Mouse (Mus musculus) thymus, postnatal 4 days (tissue): Measurements from ENCODE around the gene Ccdc33.

Source experiments
- DNase-seq: peaks from one replicate; pipeline ENCODE4 v3.0.0; 2021

The Ccdc33 gene

DNA sequence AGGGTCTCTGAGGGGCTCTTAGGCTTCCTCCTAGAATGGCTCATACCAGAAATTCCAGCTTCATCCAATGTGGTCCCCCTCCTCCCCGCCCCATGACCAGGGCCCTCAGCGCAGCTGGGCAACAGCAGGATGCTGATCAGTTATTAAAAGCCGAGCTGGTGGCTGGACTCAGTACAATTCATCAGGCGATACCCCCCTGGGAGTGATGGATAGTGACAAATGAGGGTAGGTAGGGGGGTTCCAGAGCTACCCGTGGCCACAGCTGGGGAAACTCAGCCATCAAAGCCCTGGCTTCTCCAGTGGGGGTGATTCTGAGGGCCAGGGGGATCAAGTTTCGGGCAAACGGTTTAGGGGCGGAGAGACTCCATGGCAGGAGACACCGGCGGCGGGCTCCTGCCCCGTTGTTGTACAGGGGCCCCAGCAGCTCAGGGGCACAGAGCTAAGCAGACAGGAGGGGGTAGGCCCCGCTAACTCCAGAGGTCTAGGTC, 10.3 kb upstream of the Ccdc33 start:
- no peak for DNase-seq

DNA sequence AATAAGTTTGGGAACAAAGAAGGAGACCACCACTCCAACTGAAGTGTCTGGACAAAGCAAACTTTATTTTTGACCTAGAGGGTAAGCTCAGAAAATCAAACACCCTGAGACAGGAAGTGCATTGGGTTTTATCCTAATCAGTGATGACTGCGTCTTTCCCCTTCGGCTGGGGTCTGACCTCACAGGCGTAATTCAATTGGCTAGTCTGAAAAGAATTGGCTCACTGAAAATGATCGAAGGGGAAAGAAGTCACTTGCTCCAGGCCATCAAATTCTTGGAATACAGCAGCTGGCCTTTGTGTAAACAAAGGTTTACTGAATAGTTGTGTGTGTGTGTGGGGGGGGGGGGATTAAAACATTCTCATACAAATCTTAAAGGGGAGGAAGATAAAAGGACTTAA, 7.2 kb upstream of the Ccdc33 start:
- DNase-seq, result no peak

DNA sequence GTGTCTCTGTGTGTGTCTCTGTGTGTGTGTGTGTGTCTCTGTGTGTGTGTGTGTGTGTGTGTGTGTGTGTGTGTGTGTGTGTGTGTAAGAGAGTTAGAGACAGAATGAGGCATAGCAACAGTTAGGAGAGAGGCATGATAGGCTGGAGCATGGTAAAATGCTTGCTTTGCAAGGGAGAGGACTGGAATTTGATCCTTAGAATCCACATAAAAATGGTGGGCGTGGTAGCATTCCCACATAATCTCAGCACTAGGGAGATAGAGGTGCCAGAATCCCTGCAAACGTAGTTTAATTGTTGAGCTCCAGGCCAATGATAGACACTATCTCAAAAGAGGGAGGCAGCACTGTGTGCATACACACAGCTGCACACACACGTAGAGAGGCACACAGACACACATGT, 6.5 kb upstream of the Ccdc33 start:
- DNase-seq, result no peak

DNA sequence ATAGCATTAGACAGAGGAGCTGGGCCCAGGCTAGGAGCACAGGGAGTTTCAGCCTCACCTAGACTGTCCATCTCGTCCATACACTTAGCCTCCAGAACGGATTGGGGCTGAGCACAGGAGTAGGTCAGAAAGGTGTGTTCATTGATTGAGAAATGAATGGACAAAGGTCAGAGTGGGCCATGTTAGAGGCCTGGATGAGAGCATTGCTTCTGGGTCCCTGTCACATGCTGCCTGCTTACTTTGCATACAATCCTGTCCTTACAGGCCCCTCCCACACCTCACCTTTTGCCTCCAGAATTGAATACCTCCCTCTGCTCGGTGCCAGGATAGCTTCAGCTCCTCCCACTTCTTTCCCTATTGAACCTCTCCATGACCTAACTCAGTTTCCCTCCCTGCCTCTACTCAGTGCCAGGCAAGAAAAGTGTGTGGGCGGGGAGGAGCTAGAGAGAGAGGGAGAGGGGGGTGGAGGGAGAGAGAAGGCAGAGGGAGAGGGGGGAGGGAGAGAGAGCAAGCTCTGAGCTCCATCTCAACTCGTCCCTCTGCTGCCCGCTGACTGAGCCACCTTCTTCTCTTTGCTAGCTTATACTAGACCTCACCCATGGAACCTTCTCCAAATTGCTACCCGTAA, 2.5 kb downstream of the Ccdc33 start:
- DNase-seq, result no peak

DNA sequence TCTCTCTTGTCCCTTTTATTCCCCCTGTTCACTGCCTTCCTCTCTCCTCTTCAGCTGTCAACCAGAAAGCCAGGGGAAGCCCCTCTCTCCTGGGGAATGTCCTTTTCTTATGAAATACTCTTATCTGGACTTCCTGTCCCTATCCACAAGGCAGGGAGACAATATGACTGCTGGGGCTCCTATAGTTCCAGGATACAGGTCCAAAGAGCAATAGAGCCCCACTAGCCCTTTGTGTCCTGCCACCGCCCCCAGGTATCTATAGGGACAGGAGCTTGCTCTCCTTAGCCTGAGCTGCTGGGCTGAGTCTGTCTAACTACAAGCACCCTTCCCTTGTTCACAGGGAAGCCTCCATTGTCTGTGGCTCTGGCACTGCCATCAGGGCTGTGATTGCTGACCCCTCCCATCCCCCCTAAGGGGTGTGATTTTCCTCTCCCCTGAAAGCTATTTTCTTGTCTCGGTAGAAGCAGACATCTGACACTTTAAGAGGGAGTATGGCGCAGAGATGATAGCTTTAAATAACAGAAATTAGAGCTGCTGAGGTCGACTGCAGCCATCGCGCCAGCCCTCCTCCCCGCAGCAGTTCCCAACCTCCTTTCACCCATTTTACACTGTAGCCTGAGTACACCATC, 3.2 kb downstream of the Ccdc33 start:
- DNase-seq, result no peak

DNA sequence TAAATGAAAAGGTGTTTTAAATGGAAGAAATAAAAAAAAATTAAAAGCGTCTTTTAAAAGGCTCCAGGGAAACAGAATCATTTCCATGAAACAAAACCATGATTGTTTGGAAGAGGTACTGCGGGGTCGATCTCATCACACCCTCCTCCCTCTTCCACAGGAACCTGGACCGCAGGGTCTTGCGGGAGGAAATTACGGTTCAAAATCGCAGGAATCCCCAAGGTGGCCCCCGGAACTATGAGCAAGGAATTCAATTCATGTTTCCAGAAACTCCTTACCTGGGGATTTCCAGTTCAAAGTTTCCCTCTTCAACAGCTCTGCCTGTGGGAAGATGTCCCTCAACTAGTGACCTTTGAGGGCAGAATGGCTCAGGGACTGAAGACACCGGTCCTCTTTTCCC, 4.6 kb downstream of the Ccdc33 start:
- no peak for DNase-seq

DNA sequence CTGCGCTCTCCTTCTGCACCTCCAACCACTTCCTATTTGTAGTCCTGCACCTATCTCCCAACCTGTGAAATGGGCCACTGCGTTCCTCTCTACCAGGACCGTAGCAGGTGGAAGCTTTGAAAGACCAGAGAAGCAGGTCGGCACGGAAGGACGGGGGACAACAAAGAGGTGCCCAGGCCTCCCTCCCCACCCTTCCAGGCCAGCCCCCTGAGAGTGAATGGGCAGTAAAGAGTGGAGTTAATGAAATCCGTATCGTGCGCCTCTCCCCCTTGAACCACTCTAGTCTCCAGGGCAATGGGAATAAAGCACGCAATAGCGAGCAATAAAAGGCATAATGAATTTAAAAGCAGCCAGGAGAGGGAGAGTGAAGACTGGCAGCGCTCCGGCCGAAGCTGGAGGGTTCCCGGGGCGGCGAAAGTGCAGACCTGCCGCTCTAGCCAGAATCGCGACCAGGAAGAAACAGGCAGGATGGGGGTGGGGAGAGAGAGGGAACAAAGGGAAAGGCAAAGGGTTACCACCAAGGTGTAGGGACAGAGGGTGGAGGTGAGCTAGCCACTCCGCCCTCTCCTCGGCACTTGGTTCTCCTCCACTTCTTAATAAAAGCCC, 5.2 kb downstream of the Ccdc33 start:
- DNase-seq, result peak; percentile 38

DNA sequence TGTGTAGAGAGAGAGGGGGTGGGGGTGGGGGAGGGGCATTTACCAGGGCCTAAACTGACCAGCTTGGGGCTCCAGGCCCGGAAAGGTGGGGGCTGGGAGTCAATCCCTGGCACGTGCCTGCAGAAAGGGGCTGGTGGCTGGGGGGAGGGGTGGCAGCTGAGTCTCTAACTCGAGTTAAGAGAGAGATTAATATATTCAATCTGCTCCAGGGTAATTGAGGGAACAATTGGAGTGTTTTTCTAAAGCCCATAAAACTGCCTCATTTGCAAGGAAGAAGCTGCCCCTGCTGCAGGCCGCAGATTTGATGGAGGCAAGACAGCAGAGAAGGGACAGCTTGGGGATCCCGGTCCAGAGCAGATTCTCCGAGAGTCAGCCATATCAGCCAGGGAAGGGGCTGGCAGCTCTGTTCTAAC, 5.8 kb downstream of the Ccdc33 start:
- DNase-seq, result peak; percentile 58

DNA sequence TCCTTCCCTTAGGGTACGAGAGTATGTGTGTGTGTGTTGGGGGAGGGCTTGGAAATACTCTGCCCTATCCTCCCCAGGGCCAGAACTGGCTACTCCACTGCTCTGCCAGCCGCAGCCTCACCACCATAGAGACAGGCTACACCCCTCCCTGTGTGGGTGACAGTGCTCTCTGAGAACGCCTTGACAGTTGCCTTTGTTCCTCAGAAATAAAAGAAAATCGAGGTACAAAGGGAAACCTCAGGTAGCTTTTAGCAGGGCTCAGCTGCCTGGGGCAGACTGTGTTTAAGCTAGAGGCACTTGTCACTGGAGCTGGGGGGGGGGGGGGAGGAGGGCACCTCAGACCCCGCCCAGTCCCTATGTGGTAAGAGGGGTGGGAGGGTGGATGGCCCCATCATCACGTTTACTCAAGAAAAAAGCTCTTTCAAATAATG, 6.3 kb downstream of the Ccdc33 start:
- peak; percentile 69 for DNase-seq

DNA sequence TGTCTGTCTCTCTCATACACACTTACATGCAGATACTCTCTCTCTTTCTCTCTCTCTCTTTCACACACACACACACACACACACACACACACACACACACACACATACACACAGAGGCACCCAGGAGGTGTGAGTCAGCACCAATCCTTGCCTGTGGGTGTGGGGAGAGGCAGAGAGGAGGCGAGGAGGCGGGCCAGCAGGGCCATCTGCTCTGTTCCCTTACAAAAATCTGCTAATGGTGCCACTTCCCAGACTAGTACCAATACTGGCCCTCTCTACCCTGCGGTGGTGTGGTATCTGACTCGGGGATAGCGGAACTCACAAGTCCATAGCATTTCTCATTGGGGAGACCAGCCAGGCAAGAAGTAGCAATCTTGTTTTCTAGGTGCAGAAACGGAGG, 7.2 kb downstream of the Ccdc33 start:
- peak; percentile 56 for DNase-seq

DNA sequence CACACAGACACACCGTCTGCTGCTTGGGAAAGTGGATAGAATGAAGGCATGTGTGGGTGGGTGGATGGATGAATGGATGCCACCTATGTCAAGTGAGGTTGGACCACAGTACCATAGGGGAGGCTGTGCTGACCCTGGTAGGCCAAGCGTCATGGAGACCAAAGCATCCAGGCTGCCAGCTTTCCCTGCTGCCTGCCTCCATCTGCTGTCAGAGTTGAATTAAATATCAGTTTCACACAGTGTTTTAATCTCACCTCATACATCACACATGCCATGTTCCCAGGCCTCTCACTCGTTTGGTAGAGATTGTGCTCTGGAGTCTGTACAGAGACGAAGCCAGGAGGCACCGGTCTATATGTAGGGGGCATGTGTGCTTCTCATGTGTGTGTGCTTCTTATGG, 7.8 kb downstream of the Ccdc33 start:
- DNase-seq, result no peak

DNA sequence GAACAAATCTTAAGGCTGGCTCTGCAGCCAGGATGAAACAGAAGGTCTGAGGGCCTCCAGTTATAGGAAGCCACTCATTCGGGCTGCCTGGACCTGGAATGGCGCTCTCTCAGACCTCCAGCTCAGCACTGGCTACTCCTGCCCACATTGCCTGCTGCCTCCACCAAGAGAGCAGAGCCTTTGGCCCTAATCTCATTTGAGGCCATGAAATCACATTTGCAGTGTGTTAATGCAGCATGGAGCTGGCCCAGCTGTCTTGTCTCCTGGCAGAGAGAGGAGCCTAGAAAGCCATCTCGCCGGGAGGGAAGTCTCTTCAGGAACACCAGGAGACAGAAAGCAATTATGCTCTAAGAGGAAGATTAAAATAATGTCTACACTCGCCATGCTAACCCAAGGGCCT, 11.1 kb downstream of the Ccdc33 start:
- DNase-seq, result no peak

DNA sequence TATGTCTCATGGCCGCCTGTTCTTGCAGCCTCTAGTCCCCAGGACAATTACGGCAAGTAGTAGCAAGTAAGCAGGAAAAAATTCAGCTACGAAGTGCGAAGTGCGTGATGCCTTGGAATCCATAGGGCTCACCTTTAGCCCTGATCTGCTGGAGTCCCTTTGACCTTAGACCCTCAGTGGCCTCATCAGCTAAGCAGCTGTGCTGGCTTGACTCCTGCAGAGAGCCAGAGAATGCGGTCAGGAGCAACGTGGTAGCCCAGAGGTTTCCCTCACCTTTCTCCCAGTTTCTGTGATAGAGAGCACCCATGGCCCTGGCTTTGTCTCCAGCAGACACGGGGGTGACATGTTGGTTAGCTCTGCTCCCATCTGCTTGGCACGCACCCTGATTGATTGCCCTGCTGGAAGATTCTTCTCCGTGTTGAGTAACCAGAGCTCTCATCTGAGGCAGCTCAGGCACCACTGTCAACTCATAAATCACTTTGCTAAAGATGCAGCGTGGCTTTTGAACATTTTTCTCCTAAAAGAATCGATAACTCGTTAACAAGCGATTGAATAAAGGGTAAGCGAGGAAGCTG, 12.9 kb downstream of the Ccdc33 start:
- DNase-seq, result no peak

DNA sequence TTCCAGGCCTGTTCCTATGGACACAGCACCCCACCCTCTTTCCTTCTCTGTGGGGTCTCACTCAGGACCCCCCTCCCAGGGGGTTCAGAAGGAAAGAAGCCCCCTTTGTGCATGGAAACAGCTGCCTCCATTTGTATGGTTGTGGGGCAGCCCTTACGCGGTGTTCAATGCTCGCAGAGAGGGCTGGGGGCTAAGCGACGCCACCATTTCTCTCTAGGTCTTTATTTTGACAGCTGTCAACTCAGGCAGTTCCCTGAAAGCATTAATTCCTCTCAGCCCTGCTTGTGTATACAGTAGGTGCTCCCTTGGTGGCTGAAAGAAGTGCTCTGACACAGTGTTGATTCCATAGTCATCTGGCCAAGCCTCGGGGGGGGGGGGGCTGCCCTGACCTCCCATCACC, 15.0 kb downstream of the Ccdc33 start:
- DNase-seq, result no peak

DNA sequence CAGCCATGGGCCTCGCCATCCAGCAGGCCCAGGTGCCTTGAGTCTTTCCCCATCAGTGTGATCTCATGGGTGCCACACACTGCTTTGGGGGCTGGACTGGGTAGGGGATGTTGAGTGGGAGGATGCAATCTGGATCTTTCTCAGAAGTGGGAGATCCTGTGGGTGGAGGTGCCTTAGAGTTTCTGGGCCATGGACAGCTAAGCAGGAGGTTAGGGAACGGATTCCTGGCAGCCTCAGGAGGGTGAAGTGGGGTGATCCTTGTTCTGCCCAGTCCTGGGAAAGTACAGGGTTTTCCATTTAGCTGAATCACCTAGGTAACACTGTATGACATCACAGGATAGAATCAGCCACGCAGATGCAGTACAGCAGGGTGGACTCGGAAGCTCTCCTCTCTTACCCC, 16.6 kb downstream of the Ccdc33 start:
- DNase-seq, result no peak

DNA sequence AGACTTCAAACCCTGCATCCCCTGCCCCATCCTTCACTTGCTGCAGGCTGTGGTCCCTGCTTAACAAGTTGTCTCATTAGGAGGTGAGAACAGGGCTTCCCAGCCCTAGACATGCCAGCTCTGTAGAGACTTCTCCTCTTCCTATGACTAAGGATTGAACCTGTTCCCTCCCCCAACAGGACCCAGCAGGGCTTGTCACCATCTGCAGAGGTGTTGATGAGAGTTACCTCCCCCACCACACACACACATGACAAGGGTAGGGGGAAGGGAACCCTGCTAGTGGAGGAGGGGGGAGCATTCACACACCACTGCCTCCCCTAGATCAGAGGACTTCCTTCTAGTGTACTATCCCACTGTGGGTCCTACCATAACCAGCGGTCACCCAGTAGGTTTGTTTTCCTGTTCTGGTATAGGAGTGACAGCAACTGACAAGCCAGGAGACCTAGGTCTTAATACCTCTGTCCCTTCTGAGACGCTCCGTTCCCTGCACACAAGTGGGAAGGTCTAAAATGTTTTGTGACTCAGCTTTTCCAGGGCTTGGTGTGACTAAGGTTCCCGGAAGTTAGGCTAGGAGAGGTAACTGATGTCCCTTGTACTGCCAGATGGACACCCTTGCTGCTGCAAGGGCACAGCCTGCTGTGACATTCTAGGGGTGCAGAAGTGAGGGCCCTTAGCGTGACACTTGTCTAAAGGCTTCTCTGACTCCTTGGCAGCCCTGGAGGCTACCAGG, 18.6 kb downstream of the Ccdc33 start:
- no peak for DNase-seq

DNA sequence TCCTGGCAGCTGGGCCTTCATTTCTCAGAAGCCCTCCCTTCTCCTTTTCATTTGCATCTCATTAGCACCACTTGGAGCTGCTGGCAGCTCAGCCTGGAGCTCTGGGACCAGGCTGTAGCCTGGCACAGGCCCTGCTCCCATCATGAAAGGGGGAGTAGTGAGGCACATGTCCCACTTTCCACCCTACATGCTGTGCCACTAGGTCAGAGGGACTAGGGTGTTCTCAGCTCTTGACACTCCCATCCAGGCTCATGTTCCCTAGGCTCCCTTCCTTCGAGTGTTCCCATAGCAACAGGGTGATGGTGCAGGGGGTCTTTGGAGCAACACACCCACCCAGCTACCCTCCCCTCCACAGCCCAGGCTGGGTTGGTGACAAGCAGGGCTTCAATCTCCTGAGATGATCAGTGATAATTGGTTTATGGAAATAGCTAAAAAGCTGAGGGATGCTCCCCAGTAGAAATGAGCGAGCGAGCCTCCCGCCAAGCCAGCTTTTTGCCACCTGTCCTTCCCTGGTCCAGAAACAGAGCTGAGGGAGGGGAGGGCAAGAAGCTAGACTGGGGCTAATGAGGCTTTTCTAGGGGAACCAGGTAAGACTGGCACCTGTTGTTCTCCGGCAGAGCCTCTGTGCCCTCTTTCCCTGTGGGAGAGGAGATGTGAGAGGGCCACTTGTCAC, 21.9 kb downstream of the Ccdc33 start:
- no peak for DNase-seq

DNA sequence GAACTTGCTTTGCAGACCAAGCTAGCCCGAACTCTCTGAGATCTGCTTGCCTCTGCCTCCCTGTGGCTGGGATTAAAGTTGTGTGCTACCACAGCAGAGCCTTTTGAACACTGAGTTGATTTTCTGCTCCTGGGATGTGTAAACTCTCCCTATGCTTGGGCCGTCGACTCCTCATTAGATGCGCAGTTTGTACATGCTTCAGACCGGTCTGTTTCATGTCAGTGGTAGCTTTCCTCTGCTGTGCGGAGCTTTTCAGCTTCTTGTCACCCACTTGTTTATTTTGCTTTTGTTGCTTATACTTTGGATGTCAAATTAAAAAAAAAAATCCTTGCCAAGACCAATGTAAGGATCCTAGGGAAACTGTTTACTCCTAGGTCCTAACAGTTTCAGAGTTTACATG, 22.6 kb downstream of the Ccdc33 start:
- no peak for DNase-seq

DNA sequence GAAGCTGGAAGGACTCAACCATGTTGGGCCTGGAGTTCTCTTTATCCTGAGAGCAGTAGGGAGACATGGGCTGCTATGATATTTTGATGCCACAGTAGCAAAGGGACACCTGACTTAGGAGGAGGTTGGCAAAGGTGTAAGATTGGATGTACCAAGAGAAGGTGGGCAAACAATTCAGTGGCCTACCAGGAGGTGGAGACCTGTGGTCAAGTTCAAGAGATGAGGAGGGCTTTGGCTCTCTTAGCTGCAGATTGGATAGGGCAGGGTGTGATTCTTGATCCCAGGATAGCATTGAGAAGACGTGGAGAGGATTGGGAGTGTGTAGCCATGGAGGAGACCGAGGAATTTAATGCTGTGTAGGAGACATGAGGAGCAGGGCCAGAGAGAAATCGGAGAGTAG, 24.8 kb downstream of the Ccdc33 start:
- DNase-seq, result no peak

DNA sequence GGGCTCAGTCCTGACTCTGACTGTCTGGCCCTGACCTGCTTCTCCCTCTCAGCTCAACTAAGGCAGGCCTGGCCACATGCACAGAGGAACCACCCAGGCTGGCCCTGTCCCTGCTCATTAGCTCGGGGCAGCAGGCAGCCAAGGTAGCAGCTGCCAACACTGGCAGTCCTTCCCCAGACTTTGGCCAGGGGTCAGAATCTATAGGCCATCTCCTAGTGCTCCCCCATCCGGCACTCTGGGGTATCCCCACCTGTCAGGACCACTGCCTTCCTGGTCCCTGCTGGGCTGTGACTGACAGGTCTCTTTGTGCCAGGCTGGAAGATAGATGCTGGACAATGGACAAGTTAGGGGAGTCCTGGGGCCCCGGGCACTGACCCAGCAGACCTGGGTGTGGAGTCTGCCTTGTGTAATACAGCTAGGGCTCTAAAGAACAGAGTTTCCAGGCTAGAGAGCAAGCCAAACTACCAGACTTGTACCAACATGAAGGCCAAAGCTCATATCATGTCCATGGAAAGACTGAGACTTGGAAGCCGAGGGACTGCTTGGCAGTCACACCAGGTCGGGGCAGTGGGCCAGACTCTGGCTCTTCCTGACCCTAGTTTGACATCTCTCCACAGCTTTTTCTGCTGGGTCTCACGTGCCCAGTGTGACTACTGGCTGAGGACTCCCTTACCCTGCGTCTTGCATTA, 25.9 kb downstream of the Ccdc33 start:
- no peak for DNase-seq

DNA sequence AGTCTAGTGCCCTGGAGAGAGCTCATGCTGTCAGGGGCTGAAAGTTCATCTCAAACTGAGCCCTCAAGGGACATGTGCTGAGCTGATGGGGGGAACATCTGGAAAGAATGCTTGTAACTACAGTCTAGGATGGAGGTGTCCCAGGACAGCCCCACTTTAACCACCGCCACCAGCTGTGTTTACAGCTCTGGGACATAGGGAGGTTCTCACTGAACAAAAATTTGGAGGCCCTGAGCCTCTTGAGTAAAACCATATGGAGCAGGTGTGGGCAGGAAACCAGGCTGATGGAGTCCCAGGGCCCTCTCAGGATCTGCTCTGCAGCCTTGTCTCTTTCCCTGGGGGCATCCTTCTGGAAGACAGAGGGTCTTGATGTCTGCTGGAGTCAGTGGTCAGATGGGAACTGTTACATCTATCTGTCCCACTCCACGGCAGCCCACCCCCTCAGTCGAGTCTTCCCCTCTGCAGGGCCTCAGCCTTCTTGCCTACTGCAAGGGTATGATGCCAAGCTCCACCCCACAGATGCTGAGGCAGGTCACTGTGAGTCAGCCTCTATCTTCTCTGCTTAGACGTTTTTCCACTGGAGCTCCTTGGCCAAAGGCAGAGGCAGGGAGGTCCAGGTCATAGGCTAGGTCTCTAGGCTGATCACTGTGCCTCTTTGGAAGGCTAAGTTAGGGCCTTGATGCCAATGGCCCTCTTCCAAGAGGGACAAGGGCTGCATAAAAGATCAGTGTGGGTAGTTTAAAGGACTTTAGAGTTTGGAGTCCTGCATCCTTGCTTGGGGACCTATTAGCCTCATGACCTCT, 26.8 kb downstream of the Ccdc33 start:
- no peak for DNase-seq
